Comparison of ENCODE assay signal across 12 mouse cellular contexts in the genomic region with DNA sequence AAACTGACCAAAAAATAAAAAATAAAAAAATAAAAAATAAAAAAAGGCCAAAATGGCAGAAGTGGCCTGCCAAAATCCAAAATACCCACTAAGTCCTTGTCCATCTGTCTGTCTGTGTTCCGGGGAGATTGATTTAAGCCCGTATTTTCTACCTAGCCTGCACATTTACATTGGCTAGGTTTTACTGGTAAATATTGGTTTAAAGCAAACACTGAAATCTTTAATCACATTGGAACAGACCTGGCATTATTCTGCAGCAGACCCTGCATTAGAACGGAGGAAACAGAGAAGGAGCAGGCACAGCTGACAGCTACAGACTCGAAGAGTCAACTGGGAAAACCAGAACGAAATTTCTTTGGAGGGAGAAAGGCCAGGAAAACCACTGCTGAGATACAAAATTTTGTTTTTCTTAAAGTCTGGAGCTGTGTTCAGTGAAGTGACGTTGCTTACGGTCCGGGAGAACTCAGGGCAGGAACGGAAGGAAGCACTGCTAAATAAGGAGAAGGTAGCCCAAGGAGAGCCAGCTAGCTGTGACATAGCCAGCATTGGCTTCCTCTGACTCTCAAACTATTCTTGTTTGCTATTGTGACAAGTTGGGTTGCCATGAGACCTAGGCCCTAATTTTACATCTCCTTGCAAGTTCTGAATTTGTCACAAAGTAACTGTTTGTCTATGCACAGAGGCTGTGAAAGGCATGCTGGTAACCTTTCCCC.
DNase-seq lines count a peak whose midpoint lies in the region; ATAC-seq and TF ChIP-seq lines count a peak whose summit lies in the region.
"Had no signal": no experiment of that assay in that cellular context is flagged by ENCODE, and none has a peak within 500 bp of the region (broad histone marks: within the 10 kb centered on the region; RNA-seq: fewer than 3 reads in every experiment).

No protein-coding gene starts in this region.

- ATAC-seq in megakaryocyte, adult 5-6 weeks (ENCODE audit: poor library complexity, severe bottlenecking), result peak; percentile 80

- no peaks in the 10 kb centered on the region for H3K27me3 ChIP-seq in heart, embryonic 10.5 days (ENCODE audit: insufficient read depth, poor library complexity, severe bottlenecking)

- peaks cover 11% of the 10 kb centered on the region; the same call in 1 of the 2 replicates for H3K4me1 ChIP-seq in heart, embryonic 10.5 days

- H3K9me3 ChIP-seq in heart, embryonic 10.5 days, result no peaks in the 10 kb centered on the region

- no peaks in the 10 kb centered on the region for H3K36me3 ChIP-seq in heart, embryonic 10.5 days

- whole genome bisulfite sequencing in heart, embryonic 10.5 days, result 59% methylated on average over 9 of the region's 9 CpGs

- peak; percentile 96 for DNase-seq in heart, adult 11 months
- no peak for DNase-seq in heart, postnatal 14 days
- DNase-seq in CD4-positive, CD25-positive, alpha-beta regulatory T cell, adult 2 months (ENCODE audit: low read depth, low spot score), result peak; percentile 43
- no peak for DNase-seq in heart, embryonic 10.5 days (ENCODE audit: low spot score)
- no peak for DNase-seq in layer of hippocampus, adult 2 months (ENCODE audit: low spot score in 2 of 2)
- no peak for DNase-seq in adrenal gland, postnatal 25 days
- no peak for DNase-seq in left cerebral cortex, postnatal 14 days (ENCODE audit: low spot score in 2 of 2)
- DNase-seq: adrenal gland, postnatal 36 days; cerebellum, adult 9-11 months; gastrocnemius, postnatal 10 days had no signal

- H3K4me3 ChIP-seq in heart, embryonic 10.5 days, result no peak overlapping the region
- no peak overlapping the region for H3K4me3 ChIP-seq in layer of hippocampus, adult 2 months

- no peak for TF ChIP-seq CTCF in layer of hippocampus, adult 2 months (conservative IDR thresholded peaks at IDR 0.05)

- intact Hi-C loops in heart, postnatal 14 days (cut with DNase I), result no loop called here
- intact Hi-C loops in left cerebral cortex, postnatal 14 days (cut with DNase I), result no loop called here

- H3K27ac ChIP-seq in heart, embryonic 10.5 days, result peak overlapping the region; percentile 52; the same call in 1 of the 2 replicates
- no peak overlapping the region; the same call in 1 of the 2 replicates for H3K27ac ChIP-seq in layer of hippocampus, adult 2 months
- H3K27ac ChIP-seq: liver, embryonic 14.5 days had no signal

Comparison
In these comparisons a context has a peak if more than half of its experiments do, and no peak if none do; other contexts are left out.
1. DNase-seq: peak in heart, adult 11 months (single experiment) and CD4-positive, CD25-positive, alpha-beta regulatory T cell, adult 2 months (single experiment); none in heart, postnatal 14 days (0 of 2), heart, embryonic 10.5 days (single experiment), layer of hippocampus, adult 2 months (0 of 2), adrenal gland, postnatal 25 days (single experiment) and left cerebral cortex, postnatal 14 days (0 of 2).